Mouse (Mus musculus): Measurements from ENCODE around the gene Cadm1. TPM values are rescaled to one million over a fixed set of nuclear protein-coding genes. Genes with fewer than 3 reads are reported as not detected.

Cadm1 gene
- total RNA-seq, 2 experiments from 2014 or later: not detected

- peak; percentile 70 for ATAC-seq (replicated peaks; ENCODE audit: poor library complexity, severe bottlenecking)
Measured at GRCm38 (mm10) chr9:47772750-47773149, 242.8 kb downstream of the Cadm1 start.

- peak; percentile 91 for ATAC-seq (replicated peaks; ENCODE audit: poor library complexity, severe bottlenecking)
Measured at GRCm38 (mm10) chr9:47776941-47777919, 247.3 kb downstream of the Cadm1 start.

GRCm38 (mm10) chr9:47778438-47778837 lies 248.5 kb downstream of the Cadm1 start:
- no peak for ATAC-seq (replicated peaks; ENCODE audit: poor library complexity, severe bottlenecking)

- no peak for ATAC-seq (replicated peaks; ENCODE audit: poor library complexity, severe bottlenecking)
Measured at GRCm38 (mm10) chr9:47779291-47779690, 249.3 kb downstream of the Cadm1 start.

GRCm38 (mm10) chr9:47786642-47787041 lies 256.7 kb downstream of the Cadm1 start:
- no peak for ATAC-seq (replicated peaks; ENCODE audit: poor library complexity, severe bottlenecking)

- ATAC-seq (replicated peaks; ENCODE audit: poor library complexity, severe bottlenecking): no peak
Measured at GRCm38 (mm10) chr9:47798478-47798877, 268.5 kb downstream of the Cadm1 start.

GRCm38 (mm10) chr9:47801242-47801641 lies 271.3 kb downstream of the Cadm1 start:
- ATAC-seq (replicated peaks; ENCODE audit: poor library complexity, severe bottlenecking): no peak

- ATAC-seq (replicated peaks; ENCODE audit: poor library complexity, severe bottlenecking): no peak
Measured at GRCm38 (mm10) chr9:47802527-47802926, 272.6 kb downstream of the Cadm1 start.

GRCm38 (mm10) chr9:47803531-47804105 lies 273.6 kb downstream of the Cadm1 start:
- no peak for ATAC-seq (replicated peaks; ENCODE audit: poor library complexity, severe bottlenecking)

- no peak for ATAC-seq (replicated peaks; ENCODE audit: poor library complexity, severe bottlenecking)
Measured at GRCm38 (mm10) chr9:47805658-47806057, 275.7 kb downstream of the Cadm1 start.

GRCm38 (mm10) chr9:47825668-47826067 lies 295.7 kb downstream of the Cadm1 start:
- no peak for ATAC-seq (replicated peaks; ENCODE audit: poor library complexity, severe bottlenecking)

- ATAC-seq (replicated peaks; ENCODE audit: poor library complexity, severe bottlenecking): no peak
Measured at GRCm38 (mm10) chr9:47828762-47829161, 298.8 kb downstream of the Cadm1 start.

GRCm38 (mm10) chr9:47829204-47829603 lies 299.2 kb downstream of the Cadm1 start:
- no peak for ATAC-seq (replicated peaks; ENCODE audit: poor library complexity, severe bottlenecking)

GRCm38 (mm10) chr9:47829846-47830245 lies 299.9 kb downstream of the Cadm1 start:
- ATAC-seq (replicated peaks; ENCODE audit: poor library complexity, severe bottlenecking): no peak

- ATAC-seq (replicated peaks; ENCODE audit: poor library complexity, severe bottlenecking): no peak
Measured at GRCm38 (mm10) chr9:47831412-47831811, 301.4 kb downstream of the Cadm1 start.

- no peak for ATAC-seq (replicated peaks; ENCODE audit: poor library complexity, severe bottlenecking)
Measured at GRCm38 (mm10) chr9:47838170-47838569, 308.2 kb downstream of the Cadm1 start.

GRCm38 (mm10) chr9:47838890-47839691 lies 309.1 kb downstream of the Cadm1 start:
- no peak for ATAC-seq (replicated peaks; ENCODE audit: poor library complexity, severe bottlenecking)

- ATAC-seq (replicated peaks; ENCODE audit: poor library complexity, severe bottlenecking): no peak
Measured at GRCm38 (mm10) chr9:47839692-47840025, 309.7 kb downstream of the Cadm1 start.

- no peak for ATAC-seq (replicated peaks; ENCODE audit: poor library complexity, severe bottlenecking)
Measured at GRCm38 (mm10) chr9:47843328-47843727, 313.4 kb downstream of the Cadm1 start.

- no peak for ATAC-seq (replicated peaks; ENCODE audit: poor library complexity, severe bottlenecking)
Measured at GRCm38 (mm10) chr9:47846275-47846674, 316.3 kb downstream of the Cadm1 start.

GRCm38 (mm10) chr9:47846926-47847325 lies 317.0 kb downstream of the Cadm1 start:
- no peak for ATAC-seq (replicated peaks; ENCODE audit: poor library complexity, severe bottlenecking)
